In the genomic region with DNA sequence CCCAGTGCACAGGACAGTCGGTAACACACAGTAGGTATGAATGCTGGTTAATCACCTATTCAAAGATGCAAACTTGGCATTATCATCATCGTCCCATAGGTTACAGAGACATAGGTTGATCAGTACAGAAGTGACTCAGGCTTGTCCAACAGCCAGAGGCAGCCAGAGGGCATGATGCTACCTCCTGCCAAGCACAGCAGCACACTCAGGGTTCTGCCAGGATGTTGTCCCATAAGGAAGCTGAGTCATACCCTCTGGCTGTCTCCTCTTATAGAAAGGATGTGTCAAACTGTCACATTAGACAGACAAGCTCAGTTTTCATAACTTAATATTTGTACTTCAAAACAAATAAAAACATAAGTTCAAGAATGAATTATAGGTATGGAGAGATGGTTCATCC, we compare ENCODE assay signal across 17 mouse cellular contexts.
A peak's percentile ranks its signal among the peaks of the same experiment; 100 is the strongest.
DNase-seq lines count a peak whose midpoint lies in the region; ATAC-seq lines count a peak whose summit lies in the region.
"Had no signal": no experiment of that assay in that cellular context is flagged by ENCODE, and none has a peak within 500 bp of the region (broad histone marks: within the 10 kb centered on the region; RNA-seq: fewer than 3 reads in every experiment).

No protein-coding gene starts in this region.

- ATAC-seq in granulocyte monocyte progenitor cell, adult 5-6 weeks (replicated peaks; ENCODE audit: poor library complexity, severe bottlenecking): peak; percentile 40; the same call in 1 of the 2 replicates
- ATAC-seq in activated CD4-positive, CD25-positive, alpha-beta regulatory T cell, adult 4 months: no peak
- ATAC-seq: forebrain, embryonic 13.5 days; forebrain, postnatal 0 days; hindbrain, postnatal 0 days had no signal

- DNase-seq in 3134 (ENCODE audit: extremely low read depth, insufficient read length, low spot score) (peak; percentile 59), 3T3-L1 (ENCODE audit: low read depth, low spot score) (peak; percentile 93), adipocyte (ENCODE audit: low spot score) (peak; percentile 77)
- no peak for DNase-seq in layer of hippocampus, postnatal 14 days (ENCODE audit: low spot score in 2 of 2)
- no peak for DNase-seq in cerebellum, adult 11-12 months
- DNase-seq: adrenal gland, postnatal 14 days; cerebellum, adult 9-10 months; cerebellum, postnatal 25 days; forebrain, postnatal 0 days; gastrocnemius, postnatal 25 days; heart, adult 18-20 months; heart, postnatal 14 days; kidney, adult 18-20 months had no signal

Comparison
In these comparisons a context has a peak if more than half of its experiments do, and no peak if none do; other contexts are left out.
1. DNase-seq: peak in 3134 (single experiment), 3T3-L1 (single experiment) and adipocyte (single experiment); none in layer of hippocampus, postnatal 14 days (0 of 2) and cerebellum, adult 11-12 months (single experiment).